Mouse (Mus musculus) limb, embryonic 11.5 days (tissue): ENCODE measurements around the gene Slx4ip. TPM values are rescaled to one million over a fixed set of nuclear protein-coding genes. Genes with fewer than 3 reads are reported as not detected.
A peak's percentile ranks its signal among the peaks of the same experiment; 100 is the strongest.
"Not testable (repeated sequence)": the region's sequence is repeated elsewhere in the genome, so short reads cannot be mapped to it uniquely, and the experiment has no call there.

ENCODE experiments used
- ATAC-seq: fragments of 200-750 bp; cut with Nextera tagmentation; 2 replicates; pipeline ENCODE4 v1.8.0; 2017; ENCODE audit warnings: low read depth; ENCODE audit not compliant: insufficient number of reproducible peaks, low FRiP score, low TSS enrichment
- DNase-seq: peaks from one replicate; pipeline ENCODE4 v3.0.0-alpha.2; 2015; ENCODE audit warnings: low spot score
- H3K27ac ChIP-seq: fragments of 300-500 bp; sonication (generic); replicated peaks from 2 replicates; pipeline ENCODE4 v1.5.1; 2014; ENCODE audit warnings: low read depth, mild to moderate bottlenecking, low read length
- H3K27me3 ChIP-seq: fragments of 300-500 bp; sonication (generic); 2 replicates; pipeline ENCODE4 v1.6.1; 2014; ENCODE audit warnings: mild to moderate bottlenecking, low read length, mixed read lengths; ENCODE audit not compliant: control insufficient read depth, insufficient read depth
- H3K36me3 ChIP-seq: fragments of 300-500 bp; sonication (generic); 2 replicates; pipeline ENCODE4 v1.6.1; 2014; ENCODE audit warnings: mild to moderate bottlenecking, low read length, moderate library complexity, mixed read lengths; ENCODE audit not compliant: control insufficient read depth, insufficient read depth
- H3K4me1 ChIP-seq: fragments of 300-500 bp; sonication (generic); 2 replicates; pipeline ENCODE4 v1.6.1; 2014; ENCODE audit warnings: low read length, mixed read lengths; ENCODE audit not compliant: control insufficient read depth, insufficient read depth
- H3K4me2 ChIP-seq: fragments of 300-500 bp; sonication (generic); 2 replicates; pipeline ENCODE4 v1.6.1; 2014; ENCODE audit warnings: low read depth, mild to moderate bottlenecking, moderate library complexity; ENCODE audit not compliant: severe bottlenecking
- H3K4me3 ChIP-seq: fragments of 300-500 bp; sonication (generic); 2 replicates; pipeline ENCODE4 v1.5.1; 2014; ENCODE audit warnings: low read depth, low read length
- H3K9ac ChIP-seq: fragments of 300-500 bp; sonication (generic); 2 replicates; pipeline ENCODE4 v1.6.1; 2014; ENCODE audit warnings: mild to moderate bottlenecking, low read length
- H3K9me3 ChIP-seq: fragments of 300-500 bp; sonication (generic); 2 replicates; pipeline ENCODE4 v1.6.1; 2016; ENCODE audit warnings: low read length; ENCODE audit not compliant: control insufficient read depth
- whole genome bisulfite sequencing: fragments of 180-500 bp; shearing (Covaris S2); extraction: QIAGEN DNeasy Blood & Tissue Kit; methylation state at CpG from one replicate; pipeline ENCODE4 v1.1.7; 2014; 5-methylcytosine and 5-hydroxymethylcytosine counted together
- polyA plus RNA-seq: library from polyadenylated mRNA; unstranded; fragments of >200 nt; fragmentation: Nextera tagmentation; extraction: Ambion mirVana; gene quantifications from 2 replicates; pipeline ENCODE4 v1.2.1, GENCODE M21; 2014

Slx4ip gene
- polyA plus RNA-seq = 6.6 and 8.5 TPM in 2 replicates

DNA sequence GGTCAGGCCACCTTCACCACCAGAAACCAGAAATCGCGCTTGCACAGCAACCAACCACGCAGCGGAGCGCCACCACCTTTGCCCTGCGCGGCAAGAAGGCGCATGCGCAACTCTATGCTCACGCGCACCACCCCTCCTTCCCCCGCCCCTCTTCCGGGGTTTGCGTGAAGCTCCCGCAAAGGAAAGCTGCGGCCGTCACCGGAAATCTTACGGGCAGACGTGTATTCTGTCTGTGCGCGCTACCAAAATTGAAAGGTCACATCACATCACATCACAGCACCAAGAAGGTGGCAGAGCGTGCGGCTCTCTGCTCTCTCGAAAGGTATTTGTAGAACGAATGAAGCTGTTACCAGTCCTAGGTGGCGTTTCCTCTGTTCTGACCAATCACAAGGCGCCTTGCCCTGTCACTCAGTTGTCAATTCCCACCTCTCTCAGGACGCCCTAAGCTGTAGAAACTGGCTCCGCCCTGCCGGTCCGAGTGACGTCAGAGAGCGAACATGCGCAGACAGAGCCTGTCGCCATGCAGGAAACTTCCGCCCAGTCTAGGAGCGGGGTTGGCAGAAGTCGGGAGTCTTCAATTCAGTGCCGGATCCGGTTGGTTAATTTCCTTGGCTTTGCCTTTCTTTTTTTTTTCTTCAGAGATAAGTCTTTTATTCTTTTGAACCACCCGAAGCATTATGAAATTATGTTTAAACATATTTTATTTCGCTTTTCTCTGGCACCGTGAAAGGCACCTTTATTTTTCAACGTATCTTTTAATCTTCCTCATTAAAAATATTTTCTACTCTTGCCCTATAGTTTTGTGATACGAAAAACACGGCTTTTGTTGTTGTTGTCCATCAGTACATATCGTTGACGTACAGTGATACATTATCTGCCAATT is at the start of gene Slx4ip, which contains the start of the genes AL731706.1 and Mkks:
Slx4ip (plus strand) TSS at position 151 of the 883 bp plus-strand sequence.
AL731706.1 (minus strand) TSS at position 322 of the 883 bp plus-strand sequence.
Mkks (minus strand) TSS at position 322 of the 883 bp plus-strand sequence.
- Histone ChIP-seq H3K9me3 (no peaks in the 10 kb centered on the region), H3K4me1 (no peaks in the 10 kb centered on the region), H3K27ac (peak within 1 kb of the TSS; percentile 76), H3K4me3 (peak within 1 kb of the TSS; percentile 70), H3K27me3 (no peaks in the 10 kb centered on the region), H3K4me2 (peak within 1 kb of the TSS; percentile 45), H3K9ac (peak within 1 kb of the TSS; percentile 82), H3K36me3 (no peaks in the 10 kb centered on the region)
- WGBS = under 1% methylated on average over 49 of the region's 49 CpGs
- DNase-seq (peak; percentile 99), ATAC-seq (peak; percentile 99)

DNA sequence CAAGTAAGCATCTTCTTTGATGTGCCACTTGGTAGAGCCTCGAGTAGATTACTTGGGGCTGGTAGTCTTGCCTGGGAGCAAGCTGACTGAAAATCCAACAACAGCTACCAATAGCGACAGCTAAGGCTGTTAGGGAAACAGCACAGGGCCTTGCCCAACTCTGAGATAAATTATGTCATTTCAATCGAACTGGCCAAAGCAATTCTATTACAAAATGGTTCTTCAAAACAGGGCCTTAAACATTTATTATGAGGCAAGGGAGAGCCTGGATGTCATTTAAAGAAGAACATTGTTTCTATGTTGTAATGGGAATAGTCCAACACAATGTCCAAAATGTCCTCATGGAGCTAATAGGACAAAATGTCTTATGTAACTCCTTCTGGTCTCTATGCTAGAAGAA is 40.7 kb upstream of the Slx4ip start:
- Histone ChIP-seq H3K4me2 (no peak overlapping the region), H3K27ac (no peak overlapping the region), H3K27me3 (no peaks in the 10 kb centered on the region), H3K9ac (no peak overlapping the region), H3K4me1 (0 out of 2 replicates have a peak, but pooled peaks cover 3% of the 10 kb centered on the region), H3K9me3 (no peaks in the 10 kb centered on the region), H3K4me3 (no peak overlapping the region), H3K36me3 (no peaks in the 10 kb centered on the region)
- 66% methylated on average over 3 of the region's 3 CpGs for WGBS
- ATAC-seq = no peak
- no peak for DNase-seq

DNA sequence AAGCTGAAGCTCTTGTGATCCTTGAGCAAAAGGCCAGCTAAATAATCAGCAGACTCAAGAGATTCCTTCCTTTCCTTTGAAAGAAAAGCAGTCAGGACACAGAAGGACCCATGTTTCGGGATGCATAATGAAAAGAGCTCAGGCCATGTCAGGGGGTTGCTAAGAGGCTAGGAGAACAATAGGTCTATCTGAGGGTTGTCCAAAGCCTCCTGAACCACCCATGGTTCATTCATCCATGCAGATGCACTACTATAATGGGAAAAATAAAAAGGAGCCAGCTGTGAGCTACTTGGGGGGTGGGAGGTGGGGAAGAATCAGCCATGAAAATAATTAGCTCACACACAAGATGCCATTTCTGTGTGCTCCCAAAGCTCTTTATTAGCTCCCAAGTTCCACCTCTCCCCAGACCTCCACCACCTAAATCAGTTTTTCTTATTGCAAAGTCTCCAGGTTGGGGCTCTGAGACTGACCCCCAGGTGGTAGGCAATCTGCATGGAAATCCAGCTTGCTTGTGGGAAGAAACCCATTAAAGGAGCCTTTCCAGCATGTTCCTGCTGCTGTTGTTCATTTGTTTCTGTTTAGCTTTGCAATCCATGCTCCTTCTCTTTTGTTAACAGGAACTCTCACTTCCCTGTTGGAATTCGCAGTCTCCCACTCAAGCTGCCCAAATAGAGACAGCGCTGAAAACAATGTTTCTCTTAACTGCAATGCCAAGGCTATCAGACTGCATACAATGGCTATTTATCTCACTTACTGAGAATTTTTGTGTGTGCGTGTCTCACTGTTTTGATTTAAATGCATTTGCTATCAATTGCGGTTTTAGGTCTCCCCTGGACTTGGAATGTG is 36.3 kb upstream of the Slx4ip start:
- Histone ChIP-seq H3K27me3 (no peaks in the 10 kb centered on the region), H3K9ac (no peak overlapping the region), H3K27ac (peak overlapping the region; percentile 36; the same call in 1 of the 2 replicates), H3K4me2 (no peak overlapping the region), H3K4me1 (0 out of 2 replicates have a peak, but pooled peaks cover 3% of the 10 kb centered on the region), H3K9me3 (no peaks in the 10 kb centered on the region), H3K4me3 (no peak overlapping the region), H3K36me3 (no peaks in the 10 kb centered on the region)
- ATAC-seq (no peak), DNase-seq (peak; percentile 23)
- WGBS = 53% methylated on average over 5 of the region's 5 CpGs

DNA sequence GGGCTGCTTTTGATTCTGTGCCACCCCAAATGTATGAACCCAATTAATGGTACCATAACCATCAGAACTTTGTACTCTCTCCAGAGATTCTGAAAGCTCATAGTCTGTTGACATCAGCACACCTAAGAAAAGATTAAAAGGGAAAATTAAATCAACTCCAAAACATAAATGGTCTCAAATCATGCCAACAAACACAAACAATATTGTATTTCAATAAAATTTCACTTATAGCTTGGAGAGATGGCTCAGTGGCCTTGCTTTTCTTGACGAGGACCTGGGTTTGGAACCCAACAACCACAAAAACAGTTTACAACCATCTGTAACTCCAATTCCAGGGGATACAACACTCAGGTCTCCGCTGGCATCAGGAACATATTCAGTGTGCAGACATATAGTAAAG is 5.4 kb upstream of the Slx4ip start, which contains the start of gene AL731706.2:
AL731706.2 (minus strand) TSS at position 101 of the 400 bp plus-strand sequence.
- Histone ChIP-seq H3K27me3 (no peaks in the 10 kb centered on the region), H3K4me1 (no peaks in the 10 kb centered on the region), H3K9ac (no peak within 1 kb of the TSS), H3K27ac (no peak within 1 kb of the TSS), H3K9me3 (no peaks in the 10 kb centered on the region), H3K4me2 (no peak within 1 kb of the TSS), H3K4me3 (no peak within 1 kb of the TSS), H3K36me3 (peaks cover 2% of the 10 kb centered on the region; the same call in 1 of the 2 replicates)
- ATAC-seq (no peak), DNase-seq (no peak)
- WGBS = 91% methylated on average over 2 of the region's 2 CpGs

DNA sequence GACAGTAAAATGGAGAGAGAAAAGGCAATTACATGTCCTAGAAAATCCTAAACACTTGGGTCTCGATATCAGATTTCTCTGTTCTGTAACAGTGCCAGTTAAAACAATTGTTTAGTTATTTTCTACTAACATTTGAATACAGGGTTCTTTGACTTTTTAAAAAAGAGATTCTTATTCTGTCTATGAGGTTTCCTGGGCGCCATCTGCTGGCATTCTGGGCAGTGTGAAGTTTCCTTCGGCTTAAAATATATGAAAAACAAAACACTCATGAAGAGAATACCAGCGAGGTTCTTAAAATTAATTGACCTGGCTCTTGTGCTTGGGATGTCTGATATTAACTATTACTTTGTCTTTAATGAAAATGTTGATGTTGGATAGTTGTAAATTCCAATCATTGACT is 4.2 kb upstream of the Slx4ip start:
- H3K9me3 ChIP-seq = no peaks in the 10 kb centered on the region
- WGBS = 76% methylated on average over 4 of the region's 4 CpGs
- no peak overlapping the region for H3K27ac ChIP-seq
- no peak overlapping the region for H3K4me2 ChIP-seq
- H3K27me3 ChIP-seq = no peaks in the 10 kb centered on the region
- ATAC-seq = no peak
- DNase-seq = no peak
- H3K9ac ChIP-seq = no peak overlapping the region
- H3K4me3 ChIP-seq = no peak overlapping the region
- peaks cover 2% of the 10 kb centered on the region; the same call in 1 of the 2 replicates for H3K36me3 ChIP-seq
- H3K4me1 ChIP-seq = no peaks in the 10 kb centered on the region

DNA sequence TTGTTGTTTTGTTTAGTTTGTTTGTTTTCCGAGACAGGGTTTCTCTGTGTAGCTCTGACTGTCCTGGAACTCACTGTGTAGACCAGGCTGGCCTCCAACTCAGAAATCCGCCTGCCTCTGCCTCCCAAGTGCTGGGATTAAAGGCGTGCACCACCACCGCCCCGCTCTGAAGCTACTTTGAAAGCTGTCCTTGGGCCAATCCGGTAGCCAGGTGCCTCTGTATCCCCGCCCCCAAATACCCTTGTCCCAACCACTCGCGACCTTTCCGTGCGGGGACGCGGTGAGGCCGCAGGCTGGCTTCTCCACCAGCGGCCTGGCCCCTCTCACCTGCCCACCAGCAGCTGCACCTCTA is 326 bp upstream of the Slx4ip start:
- not testable (repeated sequence) for H3K36me3 ChIP-seq, DNase-seq, H3K4me1 ChIP-seq, H3K27me3 ChIP-seq, H3K9me3 ChIP-seq
- peak overlapping the region; percentile 82 for H3K9ac ChIP-seq
- H3K4me2 ChIP-seq = peak overlapping the region; percentile 32
- peak overlapping the region; percentile 76 for H3K27ac ChIP-seq
- H3K4me3 ChIP-seq = peak overlapping the region; percentile 70
- WGBS = 6% methylated on average over 15 of the region's 15 CpGs
- peak; percentile 63; the same call in 1 of the 2 replicates for ATAC-seq

DNA sequence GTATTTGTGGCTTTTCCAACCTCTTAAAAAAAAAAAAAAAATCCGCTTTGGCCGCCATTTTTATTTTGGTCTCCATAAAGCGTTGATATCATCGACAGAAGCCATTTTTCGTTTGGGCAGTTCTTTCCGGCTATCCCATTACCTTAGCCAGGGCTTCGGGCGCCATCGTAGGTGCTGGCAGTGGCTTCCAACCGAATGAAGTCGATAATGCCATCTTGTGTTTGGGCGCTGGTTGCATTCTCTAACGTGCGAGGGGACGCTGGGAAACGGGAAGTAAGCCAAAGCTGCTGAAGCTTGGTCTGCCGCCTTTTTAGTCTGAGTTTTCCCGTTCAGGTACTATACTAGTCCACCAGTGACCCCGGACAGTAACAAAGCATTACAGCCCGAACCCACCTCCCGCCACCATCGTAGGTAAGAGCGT is 943 bp downstream of the Slx4ip start:
- Histone ChIP-seq H3K27ac (no peak overlapping the region), H3K4me3 (peak overlapping the region; percentile 70), H3K4me2 (peak overlapping the region; percentile 45), H3K4me1 (no peaks in the 10 kb centered on the region), H3K27me3 (no peaks in the 10 kb centered on the region), H3K36me3 (no peaks in the 10 kb centered on the region), H3K9me3 (no peaks in the 10 kb centered on the region), H3K9ac (peak overlapping the region; percentile 57)
- WGBS = under 1% methylated on average over 23 of the region's 23 CpGs
- DNase-seq (peak; percentile 91), ATAC-seq (peak; percentile 77)

DNA sequence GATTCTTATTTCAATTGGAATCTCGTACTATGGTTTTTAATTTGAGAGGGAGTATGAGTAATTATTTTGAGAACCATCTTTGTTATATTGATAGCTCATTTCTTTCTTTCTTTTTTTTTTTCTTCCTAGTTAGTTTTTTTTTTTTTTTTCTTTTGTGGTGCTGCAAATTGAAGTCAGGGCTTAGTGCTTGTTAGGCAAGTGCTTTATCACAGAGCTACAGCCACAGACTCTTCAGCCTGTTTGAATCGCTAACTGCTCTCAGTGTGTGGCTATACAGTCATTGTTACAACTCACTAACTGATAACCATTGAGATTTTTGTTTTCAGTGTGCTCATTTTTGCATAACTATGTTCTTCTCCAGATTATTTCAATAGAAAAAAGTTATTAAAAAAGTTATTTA is 3.5 kb downstream of the Slx4ip start:
- DNase-seq = no peak
- no peaks in the 10 kb centered on the region for H3K9me3 ChIP-seq
- H3K36me3 ChIP-seq = no peaks in the 10 kb centered on the region
- no peaks in the 10 kb centered on the region for H3K27me3 ChIP-seq
- H3K9ac ChIP-seq = no peak overlapping the region
- no peak overlapping the region for H3K4me2 ChIP-seq
- ATAC-seq = no peak
- no peaks in the 10 kb centered on the region for H3K4me1 ChIP-seq
- no peak overlapping the region for H3K4me3 ChIP-seq
- H3K27ac ChIP-seq = no peak overlapping the region
- 87% methylated on average over 2 of the region's 2 CpGs for WGBS
